Mouse (Mus musculus) liver, embryonic 15.5 days (tissue): ENCODE measurements around the gene Ltbp1. TPM values are rescaled to one million over a fixed set of nuclear protein-coding genes. Genes with fewer than 3 reads are reported as not detected.

Experiments
- ATAC-seq: fragments of 200-750 bp; cut with Nextera tagmentation; 2 replicates; pipeline ENCODE4 v1.8.0; 2017; ENCODE audit warnings: moderate number of reproducible peaks, mild to moderate bottlenecking, moderate library complexity; ENCODE audit not compliant: insufficient read depth
- H3K27ac ChIP-seq: fragments of 300-500 bp; sonication (generic); replicated peaks from 2 replicates; pipeline ENCODE4 v1.5.1; 2015; ENCODE audit warnings: mild to moderate bottlenecking, inconsistent platforms
- H3K27me3 ChIP-seq: fragments of 300-500 bp; sonication (generic); 2 replicates; pipeline ENCODE4 v1.6.1; 2015; ENCODE audit warnings: mild to moderate bottlenecking, inconsistent platforms
- H3K36me3 ChIP-seq: fragments of 300-500 bp; sonication (generic); replicated peaks from 2 replicates; pipeline ENCODE4 v1.6.1; 2015; ENCODE audit warnings: moderate library complexity, mild to moderate bottlenecking, inconsistent platforms
- H3K4me1 ChIP-seq: fragments of 300-500 bp; sonication (generic); replicated peaks from 2 replicates; pipeline ENCODE4 v1.6.1; 2015; ENCODE audit warnings: inconsistent platforms
- H3K4me2 ChIP-seq: fragments of 300-500 bp; sonication (generic); 2 replicates; pipeline ENCODE4 v1.6.1; 2015; ENCODE audit warnings: moderate library complexity, mild to moderate bottlenecking, inconsistent platforms
- H3K4me3 ChIP-seq: fragments of 300-500 bp; sonication (generic); replicated peaks from 2 replicates; pipeline ENCODE4 v1.5.1; 2015; ENCODE audit warnings: mild to moderate bottlenecking, inconsistent platforms
- H3K9ac ChIP-seq: fragments of 300-500 bp; sonication (generic); 2 replicates; pipeline ENCODE4 v1.6.1; 2015; ENCODE audit warnings: moderate library complexity, mild to moderate bottlenecking, inconsistent platforms
- H3K9me3 ChIP-seq: fragments of 300-500 bp; sonication (generic); replicated peaks from 2 replicates; pipeline ENCODE4 v1.6.1; 2016; ENCODE audit warnings: inconsistent platforms
- WGBS: fragments of 180-500 bp; shearing (Covaris S2); methylation state at CpG from one replicate; pipeline ENCODE4 v1.1.7; 2015; ENCODE audit warnings: mixed read lengths; ENCODE audit not compliant: insufficient replicate concordance; 5-methylcytosine and 5-hydroxymethylcytosine counted together
- polyA plus RNA-seq: library from polyadenylated mRNA; unstranded; fragments of >200 nt; fragmentation: Nextera tagmentation; extraction: Ambion mirVana; gene quantifications from 2 replicates; pipeline ENCODE4 v1.2.1, GENCODE M21; 2015

Gene Ltbp1
- polyA plus RNA-seq, 1 experiment from 2014 or later, result 1.8 TPM

DNA sequence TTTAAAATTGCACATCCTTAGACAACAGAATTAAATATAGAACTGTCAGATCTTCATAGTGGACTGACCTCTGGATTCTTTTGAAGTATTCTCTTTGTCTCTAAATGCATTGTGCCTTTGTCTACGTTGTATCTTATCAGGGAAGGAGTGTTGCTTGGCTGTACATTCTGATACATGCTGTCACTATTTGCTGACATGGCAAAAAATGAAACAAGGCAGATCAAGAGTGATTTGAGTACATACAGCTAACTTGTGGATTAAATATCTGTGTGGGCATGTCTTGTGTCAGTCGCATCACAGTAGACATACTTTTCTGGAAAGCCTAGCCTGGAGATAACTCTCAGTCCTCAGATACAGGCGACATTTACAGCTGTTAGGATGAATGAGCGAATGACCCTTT is 335.9 kb downstream of the Ltbp1 start:
- no peaks in the 10 kb centered on the region for H3K4me1 ChIP-seq
- no peaks in the 10 kb centered on the region for H3K27me3 ChIP-seq
- H3K9me3 ChIP-seq, result no peaks in the 10 kb centered on the region
- H3K4me2 ChIP-seq, result no peak overlapping the region
- WGBS, result 60% methylated on average over 4 of the region's 4 CpGs
- no peak overlapping the region for H3K27ac ChIP-seq
- H3K4me3 ChIP-seq, result no peak overlapping the region
- H3K9ac ChIP-seq, result no peak overlapping the region
- ATAC-seq, result no peak
- no peaks in the 10 kb centered on the region for H3K36me3 ChIP-seq

DNA sequence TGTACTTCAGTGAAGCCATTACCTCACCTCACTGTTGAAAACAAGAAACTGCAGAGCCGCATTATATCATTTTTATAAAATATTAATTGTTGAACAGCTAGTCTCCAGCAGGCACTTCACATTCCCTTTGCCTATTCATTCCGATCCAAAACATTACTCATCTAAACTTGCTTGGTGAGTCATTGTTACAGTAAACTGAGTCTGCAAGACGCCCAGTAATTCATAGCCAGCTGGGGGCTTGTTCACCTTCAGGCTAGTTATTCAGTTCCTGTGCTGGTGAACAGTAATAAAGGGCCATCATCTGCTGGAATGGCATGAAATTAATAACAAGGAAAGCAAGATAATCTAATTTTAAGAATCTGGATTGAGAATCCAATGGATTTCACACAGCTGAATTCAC is 339.7 kb downstream of the Ltbp1 start:
- no peak overlapping the region for H3K4me2 ChIP-seq
- no peak overlapping the region for H3K27ac ChIP-seq
- H3K4me1 ChIP-seq, result no peaks in the 10 kb centered on the region
- H3K9ac ChIP-seq, result no peak overlapping the region
- no peaks in the 10 kb centered on the region for H3K36me3 ChIP-seq
- no peak overlapping the region for H3K4me3 ChIP-seq
- no peak for ATAC-seq
- 63% methylated on average over 3 of the region's 3 CpGs for WGBS
- H3K27me3 ChIP-seq, result no peaks in the 10 kb centered on the region
- no peaks in the 10 kb centered on the region for H3K9me3 ChIP-seq

DNA sequence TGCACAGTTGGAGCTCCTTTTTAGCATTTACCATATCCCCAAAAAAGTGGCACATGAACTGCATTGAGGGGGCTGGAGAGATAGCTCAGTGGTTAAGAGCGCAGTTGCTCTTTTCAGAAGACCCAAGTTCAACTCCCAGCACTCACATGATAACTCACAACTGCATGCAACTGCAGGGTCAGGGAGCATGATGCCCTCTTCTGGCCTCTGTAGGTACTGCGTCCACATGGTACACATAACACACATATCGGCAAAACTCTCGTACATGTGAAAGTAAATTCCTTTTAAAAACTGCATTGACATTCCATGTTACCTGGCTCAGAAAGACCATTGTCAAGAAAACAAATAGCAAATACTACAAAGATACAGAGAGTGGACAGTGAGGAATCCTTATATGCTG is 342.0 kb downstream of the Ltbp1 start:
- H3K4me2 ChIP-seq, result no peak overlapping the region
- no peak overlapping the region for H3K4me3 ChIP-seq
- H3K9ac ChIP-seq, result no peak overlapping the region
- ATAC-seq, result no peak
- H3K27me3 ChIP-seq, result no peaks in the 10 kb centered on the region
- no peaks in the 10 kb centered on the region for H3K9me3 ChIP-seq
- H3K27ac ChIP-seq, result no peak overlapping the region
- no peaks in the 10 kb centered on the region for H3K36me3 ChIP-seq
- WGBS, result 86% methylated on average over 4 of the region's 4 CpGs
- H3K4me1 ChIP-seq, result no peaks in the 10 kb centered on the region

DNA sequence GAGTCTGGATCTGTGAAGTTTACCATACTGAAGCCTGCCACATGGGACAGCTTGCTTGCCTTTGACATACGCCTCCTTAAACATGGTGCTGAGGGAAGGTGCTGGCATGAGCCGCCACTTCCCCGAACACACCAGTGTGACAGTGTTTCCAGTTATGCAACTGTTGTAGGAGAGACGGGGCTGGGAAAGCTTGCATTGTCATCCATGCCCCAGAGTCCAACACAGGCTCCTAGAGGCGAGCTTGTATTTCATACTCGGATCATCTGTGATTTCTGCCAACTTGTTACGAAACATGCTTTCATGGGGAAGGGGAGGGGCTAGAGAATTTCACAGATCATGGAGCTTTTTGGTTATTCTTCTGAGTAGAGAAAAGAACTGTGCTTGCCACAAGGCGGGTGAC is 343.7 kb downstream of the Ltbp1 start:
- H3K9me3 ChIP-seq, result no peaks in the 10 kb centered on the region
- no peaks in the 10 kb centered on the region for H3K36me3 ChIP-seq
- no peak overlapping the region for H3K4me3 ChIP-seq
- no peak overlapping the region for H3K27ac ChIP-seq
- H3K9ac ChIP-seq, result no peak overlapping the region
- no peak overlapping the region for H3K4me2 ChIP-seq
- no peaks in the 10 kb centered on the region for H3K27me3 ChIP-seq
- no peaks in the 10 kb centered on the region for H3K4me1 ChIP-seq
- WGBS, result 65% methylated on average over 8 of the region's 8 CpGs
- no peak for ATAC-seq

DNA sequence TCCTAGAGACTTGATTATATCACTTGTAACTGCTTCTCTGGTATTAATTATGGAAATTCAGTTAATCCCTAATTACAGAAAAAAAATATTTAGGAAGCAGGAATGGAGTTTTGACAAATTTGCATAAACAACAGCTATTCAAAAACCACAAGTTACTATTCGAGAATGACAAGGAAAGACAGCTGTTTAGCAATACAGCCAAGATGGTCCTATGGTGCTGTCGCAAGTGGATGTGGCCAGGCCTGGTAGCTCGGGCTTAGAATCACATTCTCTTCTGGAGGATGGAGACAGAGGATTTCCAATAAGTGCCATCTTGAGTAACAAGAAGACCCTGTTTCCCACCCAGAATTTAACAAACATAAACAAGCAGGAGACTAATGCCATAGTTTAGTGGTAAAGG is 344.2 kb downstream of the Ltbp1 start:
- Histone ChIP-seq H3K4me1 (no peaks in the 10 kb centered on the region), H3K36me3 (no peaks in the 10 kb centered on the region), H3K9me3 (no peaks in the 10 kb centered on the region), H3K4me2 (no peak overlapping the region), H3K27me3 (no peaks in the 10 kb centered on the region), H3K4me3 (no peak overlapping the region), H3K9ac (no peak overlapping the region), H3K27ac (no peak overlapping the region)
- ATAC-seq, result no peak
- 64% methylated on average over 3 of the region's 3 CpGs for WGBS

DNA sequence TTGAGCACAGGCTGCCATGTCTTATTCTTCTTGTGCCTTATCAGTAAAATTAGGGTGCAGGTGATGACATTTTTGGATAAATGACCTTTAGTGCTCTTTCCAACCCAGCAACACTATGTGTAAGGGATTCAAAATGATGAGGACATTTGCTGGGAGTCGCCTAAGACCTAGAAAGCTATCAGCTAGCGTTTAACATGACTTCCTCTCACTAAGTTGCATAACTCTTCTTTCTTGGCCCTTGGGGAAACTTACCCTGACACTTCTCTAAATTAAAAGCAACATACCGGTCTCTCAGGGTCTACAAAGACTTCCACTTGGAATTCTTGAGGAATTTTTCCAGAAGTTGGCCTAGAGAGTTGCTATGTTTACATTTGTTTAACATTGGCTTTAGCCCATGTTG is 348.0 kb downstream of the Ltbp1 start:
- H3K27ac ChIP-seq, result no peak overlapping the region
- no peak overlapping the region for H3K4me2 ChIP-seq
- WGBS, result 45% methylated on average over 3 of the region's 3 CpGs
- no peak overlapping the region for H3K4me3 ChIP-seq
- H3K9me3 ChIP-seq, result no peaks in the 10 kb centered on the region
- no peaks in the 10 kb centered on the region for H3K36me3 ChIP-seq
- H3K4me1 ChIP-seq, result no peaks in the 10 kb centered on the region
- no peak for ATAC-seq
- H3K27me3 ChIP-seq, result no peaks in the 10 kb centered on the region
- no peak overlapping the region for H3K9ac ChIP-seq

DNA sequence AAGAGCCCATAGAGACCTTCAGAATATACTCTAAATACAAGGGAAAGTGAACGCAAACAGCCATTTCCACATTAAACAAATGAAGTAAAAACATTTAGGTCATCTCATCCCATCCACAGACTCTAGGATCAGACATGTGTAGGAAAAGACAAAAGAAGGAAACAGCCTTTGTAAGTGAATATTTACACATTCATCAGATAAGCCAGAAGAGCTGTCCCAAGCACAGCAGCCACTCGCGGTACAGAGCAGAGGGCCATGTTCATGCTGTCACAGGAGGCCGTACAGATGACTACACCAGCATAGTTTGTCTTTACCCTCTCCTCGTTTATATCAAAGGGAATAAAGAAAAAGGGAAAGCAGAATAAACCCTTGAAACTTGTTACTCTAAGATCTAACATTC is 350.1 kb downstream of the Ltbp1 start:
- H3K9ac ChIP-seq, result no peak overlapping the region
- no peak for ATAC-seq
- no peaks in the 10 kb centered on the region for H3K27me3 ChIP-seq
- H3K36me3 ChIP-seq, result no peaks in the 10 kb centered on the region
- no peak overlapping the region for H3K27ac ChIP-seq
- no peaks in the 10 kb centered on the region for H3K4me1 ChIP-seq
- no peak overlapping the region for H3K4me2 ChIP-seq
- no peaks in the 10 kb centered on the region for H3K9me3 ChIP-seq
- H3K4me3 ChIP-seq, result no peak overlapping the region
- WGBS, result 54% methylated on average over 5 of the region's 5 CpGs

DNA sequence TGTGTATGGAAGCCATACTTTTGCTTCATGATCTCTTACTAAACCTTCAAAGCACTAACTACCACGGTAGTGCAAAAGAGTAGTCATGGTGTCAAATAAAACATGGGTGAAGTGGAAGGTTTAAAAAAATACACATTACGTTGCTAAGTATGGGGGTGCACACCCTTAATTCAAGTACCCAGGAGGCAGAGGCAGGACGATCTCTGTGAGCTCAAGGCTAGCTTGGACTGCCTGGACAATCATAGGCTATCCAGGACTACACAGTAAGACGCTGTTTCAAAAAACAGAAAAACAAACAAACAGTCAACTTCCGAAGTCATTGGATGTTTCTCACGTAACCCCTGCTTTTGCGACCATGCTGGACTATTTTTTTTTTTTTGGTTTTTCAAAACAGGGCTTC is 354.7 kb downstream of the Ltbp1 start:
- no peak overlapping the region for H3K4me2 ChIP-seq
- no peak overlapping the region for H3K27ac ChIP-seq
- 77% methylated on average over 7 of the region's 7 CpGs for WGBS
- H3K9ac ChIP-seq, result no peak overlapping the region
- H3K9me3 ChIP-seq, result no peaks in the 10 kb centered on the region
- H3K4me1 ChIP-seq, result no peaks in the 10 kb centered on the region
- no peak overlapping the region for H3K4me3 ChIP-seq
- H3K36me3 ChIP-seq, result no peaks in the 10 kb centered on the region
- ATAC-seq, result no peak
- no peaks in the 10 kb centered on the region for H3K27me3 ChIP-seq

DNA sequence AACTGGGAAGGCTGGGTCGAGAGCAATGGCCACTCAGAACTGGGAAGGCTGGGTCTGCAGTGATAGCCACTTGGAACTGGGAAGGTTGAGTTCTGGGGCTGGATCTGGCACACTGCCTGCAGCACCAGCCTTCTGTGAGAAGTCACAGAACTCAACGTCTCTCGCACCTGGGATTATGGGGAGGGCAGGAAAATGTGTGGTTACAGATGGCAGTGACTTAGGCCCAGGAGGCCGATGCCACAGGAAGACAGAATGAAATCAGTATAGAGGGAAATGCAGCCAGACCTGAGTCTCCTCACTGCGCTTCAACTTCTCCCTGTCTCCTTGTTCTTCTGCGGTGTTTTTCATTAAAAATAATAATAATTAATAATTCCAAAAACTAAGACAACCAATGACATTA is 361.0 kb downstream of the Ltbp1 start:
- 62% methylated on average over 6 of the region's 6 CpGs for WGBS
- no peaks in the 10 kb centered on the region for H3K4me1 ChIP-seq
- no peak for ATAC-seq

DNA sequence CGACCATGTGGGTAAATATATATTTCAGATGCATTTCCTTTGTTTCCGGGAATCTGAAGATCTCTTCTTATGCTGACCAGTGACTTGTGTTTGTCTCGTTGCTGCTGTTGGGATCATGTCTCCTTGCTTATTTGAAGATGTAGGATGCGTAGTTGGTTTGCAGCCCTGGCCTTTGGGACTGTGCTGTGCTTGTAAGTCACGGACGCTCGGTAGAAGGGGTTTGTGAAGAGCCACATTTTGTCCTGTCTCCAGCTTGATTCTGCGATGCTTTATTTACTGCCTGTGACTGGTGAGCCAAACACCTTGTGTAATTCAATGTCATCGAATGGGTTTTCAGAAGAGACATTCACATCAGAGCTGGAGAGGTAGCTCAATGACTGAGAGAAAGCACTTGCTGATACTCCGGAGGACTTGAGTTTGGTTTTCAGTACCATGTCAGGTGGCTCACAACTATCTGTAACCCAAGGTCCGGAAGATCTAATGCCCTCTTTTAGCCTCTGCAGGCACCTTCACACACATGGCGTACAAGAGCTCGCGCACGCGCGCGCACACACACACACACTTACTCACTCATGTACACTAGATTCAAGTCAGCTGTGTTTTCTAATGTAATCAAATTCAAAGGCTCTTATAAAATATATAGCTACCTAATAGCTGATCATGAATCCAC is 362.3 kb downstream of the Ltbp1 start:
- Histone ChIP-seq H3K4me1 (no peaks in the 10 kb centered on the region), H3K36me3 (no peaks in the 10 kb centered on the region), H3K27me3 (no peaks in the 10 kb centered on the region), H3K4me2 (no peak overlapping the region), H3K4me3 (no peak overlapping the region), H3K9me3 (no peaks in the 10 kb centered on the region), H3K9ac (no peak overlapping the region), H3K27ac (no peak overlapping the region)
- WGBS, result 85% methylated on average over 18 of the region's 18 CpGs
- no peak for ATAC-seq

More for the DNA sequence above, 361.0 kb downstream of the Ltbp1 start:
- H3K4me2 ChIP-seq, result no peak overlapping the region
- H3K36me3 ChIP-seq, result no peaks in the 10 kb centered on the region
- H3K9ac ChIP-seq, result no peak overlapping the region
- H3K27ac ChIP-seq, result no peak overlapping the region
- no peaks in the 10 kb centered on the region for H3K9me3 ChIP-seq
- H3K4me3 ChIP-seq, result no peak overlapping the region
- H3K27me3 ChIP-seq, result no peaks in the 10 kb centered on the region

DNA sequence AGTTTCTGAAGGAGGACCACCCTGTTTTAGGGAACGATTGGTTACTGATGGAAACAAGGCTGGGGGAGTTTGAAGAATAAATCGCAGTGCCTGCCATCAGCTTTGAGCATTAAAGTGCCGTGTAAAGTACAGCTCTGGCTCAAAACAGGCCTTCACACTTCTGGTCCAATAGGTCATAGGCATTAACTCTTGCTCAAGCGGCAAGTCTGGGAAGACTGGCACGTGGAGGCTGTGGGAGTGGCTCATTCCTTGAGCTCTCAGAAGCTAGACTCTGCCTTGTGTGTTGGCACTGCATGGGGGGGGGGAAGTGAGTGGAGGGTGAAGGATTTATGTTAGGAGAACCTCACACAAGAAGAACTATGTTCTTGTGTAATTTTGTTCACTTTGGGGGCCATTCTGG is 363.2 kb downstream of the Ltbp1 start:
- Histone ChIP-seq H3K9ac (no peak overlapping the region), H3K4me2 (no peak overlapping the region), H3K27me3 (no peaks in the 10 kb centered on the region), H3K36me3 (no peaks in the 10 kb centered on the region), H3K4me3 (no peak overlapping the region), H3K27ac (no peak overlapping the region), H3K9me3 (no peaks in the 10 kb centered on the region), H3K4me1 (no peaks in the 10 kb centered on the region)
- WGBS, result 60% methylated on average over 5 of the region's 5 CpGs
- no peak for ATAC-seq

DNA sequence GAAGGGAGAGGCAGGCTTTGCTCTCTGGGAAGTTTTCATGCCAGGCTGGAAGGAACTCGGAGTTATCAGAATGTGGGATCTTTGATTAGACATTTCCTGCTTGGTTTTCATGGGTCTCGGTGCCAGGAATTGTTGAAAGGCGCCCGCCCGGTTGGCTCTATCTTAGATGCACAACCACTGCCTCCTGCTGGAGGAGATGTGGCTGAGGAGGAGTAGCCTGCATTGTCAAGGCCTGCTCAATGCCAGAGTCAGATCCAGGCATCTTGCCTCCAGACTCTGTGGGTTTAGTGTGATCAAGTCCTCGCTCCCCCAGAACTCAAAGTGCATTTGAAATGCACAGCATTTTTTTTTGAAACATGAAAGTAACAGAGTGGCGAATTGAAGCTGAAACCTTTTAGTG is 364.0 kb downstream of the Ltbp1 start:
- no peak overlapping the region for H3K4me2 ChIP-seq
- no peak overlapping the region for H3K4me3 ChIP-seq
- ATAC-seq, result no peak
- no peaks in the 10 kb centered on the region for H3K9me3 ChIP-seq
- H3K9ac ChIP-seq, result no peak overlapping the region
- H3K27ac ChIP-seq, result no peak overlapping the region
- H3K27me3 ChIP-seq, result no peaks in the 10 kb centered on the region
- no peaks in the 10 kb centered on the region for H3K36me3 ChIP-seq
- WGBS, result 39% methylated on average over 7 of the region's 7 CpGs
- H3K4me1 ChIP-seq, result no peaks in the 10 kb centered on the region
